Mouse (Mus musculus) T-helper 1 cell (primary cell): ENCODE results near the gene Zfp385c.
"Not testable (repeated sequence)": the region's sequence is repeated elsewhere in the genome, so short reads cannot be mapped to it uniquely, and the experiment has no call there.

Experiments used
- in situ Hi-C: fragments of 300-600 bp; cut with MboI, MseI; formaldehyde crosslinking; loops from one replicate; pipeline ENCODE4 v1.15.1; 2025; ENCODE audit warnings: high pct_unique_total_duplicates

The Zfp385c gene

DNA sequence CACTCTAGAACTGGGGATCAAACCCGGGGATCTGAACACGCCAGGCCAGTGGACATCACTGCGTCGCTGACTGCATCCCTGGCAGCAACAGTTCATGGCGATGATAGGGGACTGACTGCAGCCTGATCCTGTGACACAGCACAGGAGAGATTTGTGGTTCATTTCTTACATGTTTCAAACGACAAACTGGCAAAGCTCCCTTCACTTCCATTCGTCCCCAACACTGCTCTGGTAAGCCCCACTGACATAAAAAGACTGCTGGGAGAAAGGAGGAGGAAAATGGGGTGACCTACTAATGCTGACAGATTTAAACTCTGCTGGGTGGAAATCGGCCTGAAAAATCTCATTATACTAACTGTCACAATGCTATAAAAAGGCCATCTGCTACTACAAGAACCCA, 88.4 kb downstream of the Zfp385c start:
- in situ Hi-C loops = no loop called here

DNA sequence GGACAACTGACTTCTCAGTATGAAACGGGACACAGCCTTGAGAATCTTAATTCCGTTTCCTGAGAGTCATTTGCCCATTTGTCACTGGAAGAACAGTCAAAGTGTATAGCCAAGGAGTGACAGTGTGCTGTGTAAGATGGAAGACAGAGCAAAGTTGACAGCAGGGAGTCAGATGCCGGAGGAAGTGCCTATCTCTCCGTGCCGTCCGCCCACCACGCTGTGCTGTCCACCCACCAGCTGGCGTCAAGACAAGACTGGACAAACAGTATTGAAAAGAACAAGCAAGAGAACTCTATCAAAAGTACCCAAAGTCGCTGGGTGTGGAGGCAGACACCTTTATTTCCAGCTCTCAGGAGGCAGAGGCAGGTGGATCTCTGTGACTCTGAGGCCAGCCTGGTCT, 89.1 kb downstream of the Zfp385c start:
- in situ Hi-C loops = no loop called here

DNA sequence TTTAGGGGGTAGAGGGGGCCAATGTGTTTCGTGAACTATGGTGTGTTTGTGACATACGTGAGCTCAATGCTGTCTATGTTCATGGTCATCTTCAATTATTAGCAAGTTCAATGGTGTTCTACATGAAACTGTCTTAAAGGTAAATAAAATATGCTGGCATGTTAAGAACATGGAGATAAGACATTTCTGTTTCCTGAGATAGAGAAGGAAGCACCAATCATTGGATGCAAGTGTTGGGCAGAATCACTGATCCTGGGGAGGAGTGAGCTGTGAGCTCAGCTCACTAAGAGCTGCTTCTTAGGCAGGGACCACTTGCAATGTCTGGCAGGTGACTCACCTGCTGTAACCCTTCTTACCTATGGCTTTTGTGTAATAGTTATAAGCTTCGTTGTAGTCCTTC, 90.9 kb downstream of the Zfp385c start:
- in situ Hi-C loops = no loop called here

DNA sequence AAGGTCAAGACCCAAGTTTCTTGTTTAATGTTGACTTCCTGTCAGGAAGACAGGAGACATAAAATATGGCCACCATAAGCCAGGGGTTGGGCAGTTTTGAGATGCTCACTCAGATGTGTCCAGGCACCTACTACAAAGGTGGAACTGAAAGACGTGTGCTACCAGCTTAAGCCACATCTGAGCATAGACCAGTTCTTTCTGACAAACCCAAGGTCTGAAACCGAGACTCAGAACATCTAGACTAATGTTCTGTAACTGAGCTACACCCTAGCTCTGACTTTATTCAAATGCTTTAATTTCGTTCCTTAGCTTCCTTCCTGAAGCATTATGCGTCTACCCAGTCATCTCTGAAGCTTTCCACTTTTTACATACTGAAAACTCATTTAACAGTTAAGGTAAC, 94.2 kb downstream of the Zfp385c start:
- in situ Hi-C loops = no loop called here

DNA sequence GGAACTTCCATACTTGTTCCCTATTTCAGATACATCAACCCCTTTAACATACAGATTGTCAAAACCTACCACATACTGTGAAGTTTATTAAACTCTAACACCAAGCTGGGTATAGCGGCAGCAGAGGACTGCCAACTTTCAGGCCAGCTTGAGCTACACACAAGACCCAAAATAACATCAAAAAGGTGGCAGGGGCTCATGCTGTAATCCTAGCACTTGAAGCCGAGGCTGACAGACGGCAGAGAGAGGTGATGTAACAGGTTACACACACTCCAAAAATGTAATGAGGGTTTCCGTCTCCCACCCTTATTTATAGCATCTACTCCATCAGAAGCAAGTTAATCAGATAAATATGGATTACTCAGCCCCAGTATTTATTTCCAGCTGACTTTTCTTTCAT, 96.7 kb downstream of the Zfp385c start:
- in situ Hi-C loops = no loop called here

DNA sequence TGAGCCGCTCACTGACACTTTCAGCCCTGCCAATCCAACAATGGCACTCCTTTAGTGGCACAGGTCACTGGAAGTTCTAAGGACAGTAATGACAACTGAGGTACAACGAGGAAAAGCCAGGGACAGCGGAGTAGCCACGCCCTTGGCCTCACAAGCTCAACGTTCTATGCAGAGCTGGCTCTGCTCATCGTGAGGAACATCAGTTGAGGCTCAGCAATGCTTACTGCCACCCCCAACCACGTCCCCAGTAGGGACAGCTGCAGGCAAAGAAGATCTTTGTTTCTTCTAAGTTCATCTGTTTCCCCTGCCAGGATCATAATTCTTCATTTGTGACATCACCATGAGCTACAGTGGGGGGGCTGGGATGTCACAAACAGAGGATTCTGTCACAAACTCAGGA, 97.6 kb downstream of the Zfp385c start:
- in situ Hi-C loops = no loop called here

DNA sequence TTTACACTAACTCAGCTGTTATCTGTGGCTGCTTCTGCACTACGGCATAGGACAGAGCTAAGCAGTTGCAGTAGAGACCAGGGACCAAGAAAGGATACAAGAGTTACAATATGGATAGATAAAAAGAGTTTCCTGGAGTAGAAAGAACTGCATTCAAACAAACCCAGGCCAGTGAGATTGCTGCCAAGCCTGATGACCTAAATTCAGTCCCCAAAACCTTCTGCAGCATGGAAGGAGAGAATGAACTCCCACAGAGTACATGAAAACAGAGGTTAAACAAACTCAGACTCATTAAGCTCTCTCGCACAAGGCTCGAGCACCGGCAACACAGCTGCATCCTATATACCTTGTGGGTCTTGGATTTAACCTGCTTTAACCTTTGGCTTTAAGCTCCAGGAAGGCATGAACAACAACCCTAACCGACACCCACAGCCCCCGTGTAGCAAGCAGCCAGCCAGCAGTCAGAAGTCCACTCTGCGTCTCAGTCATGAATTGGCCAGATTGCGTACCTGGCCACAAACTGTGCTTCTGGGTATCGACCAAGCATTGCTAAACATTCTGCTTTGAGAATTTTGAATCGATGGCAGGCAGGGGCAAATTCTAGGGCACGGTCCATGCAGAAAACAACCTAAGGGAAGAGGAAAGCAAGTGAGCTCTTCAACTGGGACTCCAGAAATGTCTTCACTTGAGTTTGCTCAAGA, 99.8 kb downstream of the Zfp385c start:
- in situ Hi-C loops = no loop called here

DNA sequence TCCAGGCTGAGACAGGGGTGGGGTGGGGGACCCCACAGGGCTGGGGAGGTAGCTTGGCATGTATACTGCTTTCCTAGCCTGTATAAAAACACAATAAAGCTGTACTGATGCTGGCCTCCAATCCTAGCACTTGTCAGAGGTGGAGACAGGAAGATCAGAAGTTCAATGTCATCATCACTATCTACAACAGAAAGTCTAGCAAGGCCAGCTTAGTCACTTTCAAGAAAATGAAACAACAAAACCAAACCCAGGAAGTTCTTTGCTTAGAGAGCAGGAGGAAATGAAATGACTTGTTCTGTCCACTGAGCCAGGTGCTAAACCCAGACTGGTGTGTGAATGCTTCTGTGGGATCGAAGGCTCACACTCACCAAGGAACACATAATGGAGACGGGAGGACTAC, 103.8 kb downstream of the Zfp385c start:
- in situ Hi-C loops = no loop called here

DNA sequence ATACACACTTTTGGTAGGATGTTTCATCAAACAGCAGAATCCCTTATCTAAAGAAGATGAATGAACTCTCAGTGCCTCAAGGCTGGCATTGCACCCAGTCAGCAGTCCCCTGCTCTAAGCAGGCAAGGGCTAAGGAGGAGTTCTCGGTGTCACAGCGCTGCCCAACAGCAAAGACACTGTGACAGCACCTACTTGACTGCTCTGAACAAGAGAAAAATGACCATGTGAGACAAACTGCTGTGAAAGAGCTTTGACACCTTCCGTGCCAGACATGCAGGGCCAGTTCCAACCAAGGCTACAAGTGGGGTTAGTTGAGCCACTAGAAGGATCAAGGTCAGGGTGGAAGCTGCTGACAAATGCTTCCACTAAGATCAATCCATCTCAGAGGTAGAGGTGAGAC, 107.1 kb downstream of the Zfp385c start:
- in situ Hi-C loops = no loop called here

DNA sequence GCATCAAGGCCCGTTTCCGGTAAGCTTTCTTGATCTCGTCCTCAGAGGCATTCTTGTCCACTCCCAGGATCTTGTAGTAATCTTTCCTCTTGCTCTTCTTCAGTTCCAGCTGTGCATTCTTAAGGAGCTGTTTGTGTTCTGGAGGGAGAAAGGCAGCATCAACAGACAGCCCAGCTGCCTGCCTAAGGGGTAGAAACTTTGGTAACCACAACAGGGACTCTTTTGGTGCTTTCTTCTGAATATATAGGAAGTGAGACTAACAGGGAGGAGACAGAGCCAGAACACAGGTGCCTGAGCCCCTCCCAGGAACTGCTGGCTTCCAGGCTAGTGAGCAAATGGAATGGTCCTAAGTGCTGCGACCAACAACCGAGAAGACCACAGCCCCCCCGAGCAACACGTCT, 107.7 kb downstream of the Zfp385c start:
- in situ Hi-C loops = no loop called here

DNA sequence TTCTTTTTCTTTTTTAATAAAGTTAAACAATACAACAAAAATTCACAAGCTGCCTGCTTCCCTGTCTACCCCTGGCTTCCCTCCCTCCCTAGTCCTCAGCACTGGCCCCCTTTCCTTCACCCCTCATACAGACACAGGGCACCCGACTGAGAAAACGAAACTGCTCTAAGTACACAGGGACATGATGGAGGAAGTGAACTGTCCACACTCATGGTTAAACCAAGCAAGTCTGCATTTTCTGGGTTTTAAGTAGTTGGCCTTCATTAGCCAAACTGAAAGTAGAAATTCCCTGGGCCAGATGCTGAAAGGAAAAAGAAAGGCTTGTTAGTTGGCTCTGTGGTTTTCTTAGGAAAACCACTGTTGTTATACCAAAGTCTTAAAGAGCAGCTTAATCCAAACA, 109.4 kb downstream of the Zfp385c start:
- in situ Hi-C loops = no loop called here

DNA sequence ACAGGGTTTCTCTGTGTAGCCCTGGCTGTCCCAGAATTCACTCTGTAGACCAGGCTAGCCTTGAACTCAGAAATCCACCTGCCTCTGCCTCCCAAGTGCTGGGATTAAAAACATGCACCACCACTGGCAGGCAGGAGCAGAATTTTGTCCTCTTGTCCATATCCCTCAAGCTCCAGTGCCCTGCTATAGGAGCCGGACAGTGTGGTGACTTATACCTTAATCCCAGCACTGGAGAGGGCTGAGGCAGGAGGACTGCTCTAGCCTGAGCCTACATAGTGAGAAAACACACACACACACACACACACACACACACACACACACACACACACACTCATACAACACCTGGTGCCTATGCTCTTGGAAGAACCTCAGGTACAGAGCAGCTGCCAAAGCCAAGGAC, 109.8 kb downstream of the Zfp385c start:
- in situ Hi-C loops = not testable (repeated sequence)

DNA sequence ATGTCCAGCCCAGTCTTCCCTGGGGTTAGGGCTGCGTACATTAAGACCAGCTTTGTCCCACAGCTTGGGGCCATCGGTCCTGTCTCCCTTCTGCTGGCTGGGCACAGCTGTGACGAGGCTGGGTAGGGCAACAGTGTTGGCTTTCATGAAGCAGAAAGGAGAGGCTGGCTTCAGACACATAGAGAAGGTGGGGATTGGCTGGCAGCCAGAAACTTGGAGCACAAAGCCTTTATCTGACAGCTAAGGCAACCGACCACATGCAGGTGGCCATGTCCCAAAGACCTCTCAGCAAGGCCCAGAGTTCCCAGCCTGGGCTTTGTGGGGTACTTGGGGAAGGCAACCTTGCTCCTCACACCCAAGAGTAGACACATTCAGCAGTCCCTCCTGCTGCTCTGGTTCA, 110.5 kb downstream of the Zfp385c start:
- in situ Hi-C loops = no loop called here

DNA sequence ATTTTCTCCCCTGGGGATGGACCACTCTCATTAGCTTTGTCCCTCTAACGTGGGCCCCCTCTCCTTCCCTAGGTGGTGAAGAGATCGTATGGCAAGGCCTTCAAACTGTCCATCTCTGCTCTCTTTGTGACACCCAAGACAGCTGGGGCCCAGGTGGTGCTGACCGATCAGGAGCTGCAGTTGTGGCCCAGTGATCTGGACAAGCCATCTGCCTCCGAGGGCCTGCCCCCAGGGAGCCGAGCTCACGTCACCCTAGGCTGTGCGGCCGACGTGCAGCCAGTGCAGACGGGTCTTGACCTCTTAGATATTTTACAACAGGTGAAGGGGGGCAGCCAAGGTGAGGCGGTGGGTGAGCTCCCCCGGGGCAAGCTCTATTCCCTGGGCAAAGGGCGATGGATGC, 112.0 kb downstream of the Zfp385c start:
- in situ Hi-C loops = no loop called here

DNA sequence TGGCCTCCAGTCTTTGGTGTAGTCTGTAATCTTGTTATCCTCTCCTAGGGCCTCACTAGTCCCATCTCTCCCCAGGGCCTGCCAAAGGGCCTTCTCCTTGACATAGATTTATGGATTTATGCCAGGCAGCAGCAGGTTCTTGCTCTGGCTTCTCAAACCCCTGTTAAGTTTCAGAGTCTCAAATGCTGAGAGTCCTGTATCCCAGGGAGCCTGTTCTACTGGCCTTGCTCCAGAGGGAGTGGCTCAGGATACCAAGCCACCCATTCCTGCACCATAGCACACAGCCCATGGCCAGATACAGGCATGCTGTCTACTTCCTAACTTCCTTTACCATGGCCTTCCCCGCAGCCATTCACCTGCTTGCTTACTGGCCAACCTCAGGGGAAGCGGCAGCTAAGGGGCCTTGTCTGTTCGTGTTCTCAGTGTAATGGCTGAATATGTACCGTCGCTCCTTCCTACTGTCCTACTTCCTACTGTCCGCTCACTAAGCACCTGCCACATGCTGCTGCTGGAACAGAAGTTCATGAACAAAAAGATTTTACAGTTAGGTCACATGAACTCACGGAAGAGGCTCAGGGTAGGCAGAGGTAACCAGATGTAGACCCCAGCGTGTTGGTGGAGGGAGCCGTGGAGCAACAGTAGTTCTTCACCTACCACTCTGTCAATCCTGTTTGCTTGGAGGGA, 113.0 kb downstream of the Zfp385c start:
- in situ Hi-C loops = no loop called here

DNA sequence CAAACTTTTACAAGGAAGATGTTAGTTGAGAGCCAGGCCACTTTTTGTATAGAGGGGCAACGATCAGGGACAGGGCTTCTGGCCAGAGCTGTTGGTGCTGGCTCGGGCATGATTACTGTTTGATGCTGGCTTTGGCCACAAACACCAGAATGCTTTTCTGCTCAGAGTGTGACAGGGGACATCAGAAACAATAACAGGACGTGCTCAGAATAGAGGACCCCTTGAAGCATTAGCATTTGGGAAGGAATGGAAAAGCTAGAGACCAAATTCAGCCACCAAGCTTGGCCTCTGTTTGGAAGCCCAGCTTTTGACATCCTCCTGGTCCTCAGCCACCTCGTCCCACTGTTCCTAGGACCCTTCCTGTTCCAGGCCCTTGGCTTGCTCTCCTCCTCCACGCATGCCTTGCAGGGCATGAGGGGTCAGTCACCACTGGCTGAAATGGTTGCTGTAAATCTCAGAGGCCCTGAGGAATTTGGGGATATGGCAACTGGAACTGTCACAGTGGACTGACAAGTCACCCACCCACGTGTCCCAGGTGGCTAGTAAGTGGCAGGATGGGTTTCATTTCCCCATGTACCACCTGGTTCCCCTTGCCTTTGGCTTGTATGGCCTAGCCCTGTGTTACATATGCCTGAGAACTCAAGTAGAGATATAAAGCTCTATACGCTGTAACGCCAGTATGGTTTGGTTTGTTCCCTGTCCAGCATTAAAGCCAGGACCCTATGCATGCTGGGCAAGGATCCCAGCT, 114.2 kb downstream of the Zfp385c start:
- in situ Hi-C loops = no loop called here
